Mouse (Mus musculus) adrenal gland, adult 10 weeks (tissue): ENCODE measurements around the gene Med20. TPM values are rescaled to one million over a fixed set of nuclear protein-coding genes. Genes with fewer than 3 reads are reported as not detected.

Source experiments
- polyA plus RNA-seq: library from polyadenylated mRNA; stranded (reverse); fragments of 350-450 nt; fragmentation: Illumina TruSeq; extraction: RNeasy Lipid Tissue Mini Kit (QIAGEN cat#74804); gene quantifications from one replicate; pipeline ENCODE4 v1.2.3, GENCODE M21; 2014; ENCODE audit warnings: low read depth, low replicate concordance

Med20 gene
- polyA plus RNA-seq: 16.0 TPM

DNA sequence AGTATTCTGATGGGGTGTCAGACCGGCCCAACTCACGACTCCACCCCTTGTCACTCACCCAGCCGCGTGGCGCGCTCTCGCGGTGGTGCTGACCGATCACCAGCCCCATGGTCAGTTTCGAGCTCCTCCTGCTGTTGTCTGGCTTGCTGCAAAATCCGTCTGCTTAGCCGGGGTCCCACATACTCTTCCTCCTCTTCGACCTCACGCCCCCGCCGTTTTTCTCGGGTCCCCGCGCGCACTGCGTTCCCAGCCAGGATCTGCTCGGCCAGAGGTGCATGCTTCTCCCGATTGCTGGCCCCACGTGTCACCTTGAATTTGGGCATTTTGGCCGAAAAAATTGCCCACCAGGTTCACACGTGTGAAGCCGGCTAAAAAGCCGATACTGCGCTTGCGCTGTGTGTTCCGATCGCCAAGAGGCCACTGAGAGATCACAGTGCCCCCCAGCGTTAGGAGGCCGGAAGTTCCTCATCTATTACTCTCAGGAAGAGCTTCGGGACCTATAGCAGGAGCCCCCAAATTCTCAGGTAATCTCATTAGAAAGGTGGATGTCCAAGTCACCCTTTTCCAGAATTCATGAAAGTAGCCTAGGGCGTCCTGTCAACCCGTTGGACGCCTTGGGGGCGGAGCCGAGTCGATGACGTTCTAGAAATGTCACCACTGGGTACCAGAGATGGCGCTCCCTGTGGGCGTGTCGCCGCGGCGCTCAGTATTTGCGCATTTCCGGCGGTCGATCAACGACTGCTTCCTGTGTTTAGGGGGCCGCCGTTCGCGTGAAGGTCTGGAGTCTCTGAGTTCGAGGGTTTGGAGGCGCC is at the start of gene Med20, which contains the start of the genes Bysl and Gm20517:
Gene Med20, plus strand, starts transcription at position 734 of the 812 bp plus-strand sequence.
Gene Bysl, minus strand, starts transcription at position 644 of the 812 bp plus-strand sequence.
Gene Gm20517, plus strand, starts transcription at position 741 of the 812 bp plus-strand sequence.

GRCm38 (mm10) chr17:47630678-47631065 is 19.3 kb downstream of the Med20 start, which contains the start of gene Usp49:
TSS of gene Usp49 (plus strand) at chr17:47630690.

Other genes with a start within 250 kb of the Med20 start
- gene Mrps10, start 242.7 kb upstream of the Med20 start, polyA plus RNA-seq: 99.0 TPM
- 0.47 TPM for gene Guca1b, start 226.2 kb upstream of the Med20 start, polyA plus RNA-seq
- gene Guca1a, start 211.0 kb upstream of the Med20 start, polyA plus RNA-seq: not detected
- gene AI661453, start 175.0 kb upstream of the Med20 start, polyA plus RNA-seq: not detected
- not detected for gene 1700001C19Rik, start 174.2 kb upstream of the Med20 start, polyA plus RNA-seq
- 6.2 TPM for gene Taf8, start 109.3 kb upstream of the Med20 start, polyA plus RNA-seq
- gene Ccnd3, start 106.5 kb upstream of the Med20 start, polyA plus RNA-seq: 27.5 TPM
- 2.0 TPM for gene Bysl, start 90 bp upstream of the Med20 start, polyA plus RNA-seq
- 0.52 TPM for gene Gm20517, start within 50 bp of the Med20 start, polyA plus RNA-seq
- gene Usp49, start 19.1 kb downstream of the Med20 start, polyA plus RNA-seq: 2.7 TPM
- gene Tomm6, start 76.8 kb downstream of the Med20 start, polyA plus RNA-seq: 27.5 TPM
- gene Frs3, start 77.4 kb downstream of the Med20 start, polyA plus RNA-seq: 0.47 TPM
- gene Gm21981, start 82.9 kb downstream of the Med20 start, polyA plus RNA-seq: not detected
- not detected for gene Prickle4, start 83.2 kb downstream of the Med20 start, polyA plus RNA-seq
- gene Pgc, start 115.3 kb downstream of the Med20 start, polyA plus RNA-seq: not detected
- not detected for gene Tfeb, start 125.4 kb downstream of the Med20 start, polyA plus RNA-seq
- gene Mdfi, start 223.1 kb downstream of the Med20 start, polyA plus RNA-seq: not detected